Mouse (Mus musculus): ENCODE data around the gene Gnao1. TPM values are rescaled to one million over a fixed set of nuclear protein-coding genes. Genes with fewer than 3 reads are reported as not detected.

Gnao1 gene
- polyA plus RNA-seq, 1 experiment from 2014 or later, result 242 TPM

DNA sequence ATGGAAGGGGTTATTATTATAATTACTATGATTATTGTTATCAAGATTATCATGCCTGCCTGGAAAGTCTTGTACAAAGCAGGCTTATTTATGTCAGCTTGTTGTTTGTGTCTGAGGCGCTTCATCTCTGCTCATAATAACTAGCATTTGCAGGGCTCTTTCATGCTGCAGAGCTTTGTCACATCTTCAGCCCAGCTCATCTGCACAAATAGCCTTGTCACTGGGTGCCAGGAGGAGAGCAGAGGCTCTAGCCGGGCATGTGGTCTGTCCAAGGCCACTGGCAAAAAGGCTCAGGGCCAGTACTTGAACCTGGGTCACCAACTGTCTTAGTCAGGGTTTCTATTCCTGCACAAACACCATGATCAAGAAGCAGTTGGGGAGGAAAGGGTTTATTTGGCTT lies 123.5 kb downstream of the Gnao1 start:
- Histone ChIP-seq H3K27ac (no peak overlapping the region), H3K27me3 (replicated peaks) (no peaks in the 10 kb centered on the region), H3K9ac (no peak overlapping the region), H3K4me2 (no peak overlapping the region), H3K36me3 (replicated peaks) (no peaks in the 10 kb centered on the region), H3K9me3 (no peaks in the 10 kb centered on the region), H3K4me3 (no peak overlapping the region), H3K4me1 (no peaks in the 10 kb centered on the region)
- WGBS, result 82% methylated on average over 2 of the region's 2 CpGs
- no peak for ATAC-seq (replicated peaks)

DNA sequence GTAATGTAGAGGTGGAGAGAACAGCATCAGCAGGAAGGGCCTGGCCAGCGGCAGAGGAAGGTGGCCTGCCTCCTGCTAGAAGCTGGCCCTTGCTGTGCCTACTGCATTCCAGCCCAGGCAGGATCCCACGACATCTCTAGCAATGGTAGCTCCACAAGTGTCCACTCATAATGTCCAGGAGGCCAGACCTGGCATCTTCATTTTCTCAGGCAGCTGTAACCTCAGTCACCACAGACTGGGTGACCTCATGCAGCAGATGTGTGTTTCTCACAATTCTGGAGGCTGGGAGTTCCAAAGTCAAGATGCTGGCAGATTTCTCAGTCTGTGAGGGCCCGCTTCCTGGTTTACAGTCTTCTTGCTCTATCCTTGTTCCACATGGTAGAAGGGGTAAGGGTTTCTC lies 128.4 kb downstream of the Gnao1 start:
- peaks cover 3% of the 10 kb centered on the region; the same call in 1 of the 2 replicates for H3K4me1 ChIP-seq
- H3K27ac ChIP-seq, result no peak overlapping the region
- ATAC-seq (replicated peaks), result no peak
- no peaks in the 10 kb centered on the region for H3K27me3 ChIP-seq (replicated peaks)
- no peak overlapping the region for H3K4me2 ChIP-seq
- no peak overlapping the region for H3K9ac ChIP-seq
- WGBS, result 89% methylated on average over 3 of the region's 3 CpGs
- no peak overlapping the region for H3K4me3 ChIP-seq
- H3K9me3 ChIP-seq, result no peaks in the 10 kb centered on the region
- H3K36me3 ChIP-seq (replicated peaks), result no peaks in the 10 kb centered on the region

DNA sequence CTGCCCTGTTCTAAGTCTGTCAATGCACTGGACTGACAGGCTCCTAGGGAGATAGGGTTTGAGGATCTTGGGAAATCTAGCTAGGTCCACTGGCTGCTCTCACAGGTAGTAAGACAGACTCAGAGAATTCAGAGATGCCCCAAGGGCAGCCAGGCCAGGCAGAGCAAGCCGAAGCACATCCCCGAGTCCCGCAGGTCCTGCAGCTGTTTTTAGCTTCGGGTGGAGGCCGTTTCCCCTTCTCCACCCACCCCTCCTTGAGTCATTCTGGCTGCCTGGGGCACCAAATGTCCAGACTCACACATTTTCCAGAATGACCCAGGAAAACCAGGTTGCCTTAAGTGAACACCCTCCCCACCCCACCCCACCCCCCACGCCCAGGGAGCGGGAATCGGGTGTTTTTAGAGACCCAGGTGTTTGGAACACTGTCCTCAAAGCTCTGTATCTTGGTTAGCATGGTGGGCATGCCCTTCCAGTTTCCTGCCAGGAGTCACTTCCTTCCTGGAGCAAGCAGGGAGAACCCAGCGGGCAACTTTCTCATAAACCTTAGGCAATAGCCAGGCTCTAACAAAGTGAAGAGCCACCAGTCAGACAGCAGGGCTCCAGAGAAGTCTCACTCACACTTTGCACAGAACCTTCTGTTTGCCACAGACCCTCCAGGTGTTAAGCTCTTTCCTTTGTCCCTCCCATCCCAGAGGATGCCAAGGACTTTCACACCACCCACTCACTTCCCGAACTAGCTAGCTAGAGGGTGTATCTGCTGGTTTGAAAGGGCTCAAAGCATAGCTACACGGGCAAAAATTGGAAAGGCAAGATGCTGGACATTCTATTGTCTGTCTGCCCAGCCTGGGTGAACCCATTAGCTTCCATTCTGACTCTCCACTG lies 131.0 kb downstream of the Gnao1 start:
- Histone ChIP-seq H3K27me3 (replicated peaks) (no peaks in the 10 kb centered on the region), H3K4me2 (no peak overlapping the region), H3K27ac (0 out of 2 replicates have a peak overlapping the region, but pooled peaks have one; percentile 34), H3K9me3 (no peaks in the 10 kb centered on the region), H3K9ac (no peak overlapping the region), H3K4me3 (no peak overlapping the region), H3K4me1 (peaks cover 3% of the 10 kb centered on the region; the same call in 1 of the 2 replicates), H3K36me3 (replicated peaks) (peaks cover 13% of the 10 kb centered on the region; the same call in 1 of the 2 replicates)
- WGBS, result 80% methylated on average over 11 of the region's 11 CpGs
- no peak for ATAC-seq (replicated peaks)

DNA sequence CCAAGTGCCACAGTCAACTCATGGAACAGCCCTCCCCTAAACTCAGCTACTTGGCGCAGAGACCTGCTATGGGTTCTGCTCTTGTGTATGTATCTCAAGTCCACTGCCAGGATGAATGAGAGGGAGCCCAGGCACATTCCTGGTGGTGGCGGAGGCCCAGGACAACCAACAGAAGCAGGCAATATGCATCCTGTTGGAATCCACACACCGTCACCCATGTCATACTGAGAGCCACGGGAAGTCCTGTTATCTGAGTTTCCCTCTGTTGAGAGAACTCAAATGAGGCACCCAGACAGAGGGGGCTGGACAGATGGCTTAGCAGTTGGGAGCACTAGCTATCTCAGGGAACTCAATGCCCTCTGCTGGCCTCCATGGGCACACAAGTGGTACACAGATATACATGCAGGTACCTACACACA lies 131.9 kb downstream of the Gnao1 start:
- Histone ChIP-seq H3K27me3 (replicated peaks) (no peaks in the 10 kb centered on the region), H3K4me2 (no peak overlapping the region), H3K9ac (no peak overlapping the region), H3K4me1 (peaks cover 3% of the 10 kb centered on the region; the same call in 1 of the 2 replicates), H3K4me3 (no peak overlapping the region), H3K27ac (0 out of 2 replicates have a peak overlapping the region, but pooled peaks have one; percentile 34), H3K9me3 (no peaks in the 10 kb centered on the region), H3K36me3 (replicated peaks) (peaks cover 18% of the 10 kb centered on the region; the same call in 1 of the 2 replicates)
- 0 out of 2 replicates have a peak, but pooled peaks have one; percentile 41 for ATAC-seq (replicated peaks)
- 73% methylated on average over 4 of the region's 4 CpGs for WGBS

DNA sequence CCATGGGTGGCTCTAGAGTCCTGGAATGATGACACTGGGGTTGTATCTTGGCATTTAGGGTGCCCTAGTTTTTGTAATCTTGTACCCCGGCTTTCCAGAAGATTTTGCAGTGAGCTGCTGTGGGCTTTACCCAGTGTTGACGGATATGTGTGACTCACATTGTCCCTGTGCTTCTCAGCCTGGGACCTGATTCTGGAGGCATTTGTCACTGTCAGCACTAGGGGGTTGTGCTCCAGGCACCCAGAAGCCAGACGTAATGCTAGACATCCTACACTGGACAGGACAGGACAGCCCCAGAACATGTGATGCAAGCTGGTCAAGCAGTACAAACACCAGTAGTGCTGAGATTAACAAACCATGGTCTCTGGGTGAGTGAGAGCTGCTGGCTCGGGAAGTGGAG lies 136.0 kb downstream of the Gnao1 start:
- Histone ChIP-seq H3K27me3 (replicated peaks) (no peaks in the 10 kb centered on the region), H3K4me1 (peaks cover 3% of the 10 kb centered on the region; the same call in 1 of the 2 replicates), H3K4me2 (no peak overlapping the region), H3K36me3 (replicated peaks) (peaks cover 41% of the 10 kb centered on the region; the same call in 1 of the 2 replicates), H3K9ac (no peak overlapping the region), H3K4me3 (no peak overlapping the region), H3K9me3 (no peaks in the 10 kb centered on the region), H3K27ac (no peak overlapping the region)
- WGBS, result 86% methylated on average over 4 of the region's 4 CpGs
- no peak for ATAC-seq (replicated peaks)

DNA sequence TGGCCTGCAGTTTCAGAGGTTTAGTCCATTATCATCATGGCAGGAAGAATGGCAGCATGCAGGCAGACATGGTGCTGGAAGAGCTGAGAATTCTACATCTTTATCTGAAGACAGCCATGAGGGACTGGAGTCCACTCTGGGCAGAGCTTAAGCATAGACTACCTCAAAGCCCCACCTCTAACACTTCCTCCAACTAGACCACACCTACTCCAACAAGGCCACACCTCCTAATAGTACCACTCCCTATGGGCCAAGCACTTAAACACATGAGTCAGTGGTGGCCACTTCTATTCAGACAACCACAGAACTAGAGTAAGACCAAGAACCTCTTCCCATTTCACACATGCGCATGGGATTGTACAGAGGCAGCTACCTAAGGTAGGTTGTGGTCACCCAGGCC lies 136.6 kb downstream of the Gnao1 start:
- Histone ChIP-seq H3K27ac (no peak overlapping the region), H3K4me2 (no peak overlapping the region), H3K36me3 (replicated peaks) (peaks cover 44% of the 10 kb centered on the region; the same call in 1 of the 2 replicates), H3K9me3 (no peaks in the 10 kb centered on the region), H3K9ac (no peak overlapping the region), H3K27me3 (replicated peaks) (no peaks in the 10 kb centered on the region), H3K4me3 (no peak overlapping the region), H3K4me1 (peaks cover 3% of the 10 kb centered on the region; the same call in 1 of the 2 replicates)
- WGBS, result 96% methylated on average over 1 of the region's 1 CpGs
- ATAC-seq (replicated peaks), result no peak

DNA sequence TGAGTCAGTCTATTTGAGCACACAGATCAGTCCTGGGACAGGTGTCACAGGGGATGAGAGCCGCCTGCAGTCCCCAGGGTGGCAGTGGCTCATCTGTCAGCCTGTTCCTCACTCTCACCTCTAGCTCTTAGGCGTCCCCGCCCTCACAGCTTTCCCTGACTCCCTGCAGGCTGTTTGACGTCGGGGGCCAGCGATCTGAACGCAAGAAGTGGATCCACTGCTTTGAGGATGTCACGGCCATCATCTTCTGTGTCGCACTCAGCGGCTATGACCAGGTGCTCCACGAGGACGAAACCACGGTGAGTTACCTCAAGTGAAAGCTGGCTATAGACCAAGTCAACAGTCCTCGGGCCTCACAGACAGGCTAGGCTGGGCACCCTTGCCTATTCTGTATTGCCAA lies 140.4 kb downstream of the Gnao1 start:
- Histone ChIP-seq H3K4me3 (no peak overlapping the region), H3K9me3 (no peaks in the 10 kb centered on the region), H3K27ac (no peak overlapping the region), H3K4me2 (no peak overlapping the region), H3K27me3 (replicated peaks) (no peaks in the 10 kb centered on the region), H3K4me1 (no peaks in the 10 kb centered on the region), H3K9ac (no peak overlapping the region), H3K36me3 (replicated peaks) (peaks cover 62% of the 10 kb centered on the region)
- ATAC-seq (replicated peaks), result no peak
- 88% methylated on average over 14 of the region's 14 CpGs for WGBS

DNA sequence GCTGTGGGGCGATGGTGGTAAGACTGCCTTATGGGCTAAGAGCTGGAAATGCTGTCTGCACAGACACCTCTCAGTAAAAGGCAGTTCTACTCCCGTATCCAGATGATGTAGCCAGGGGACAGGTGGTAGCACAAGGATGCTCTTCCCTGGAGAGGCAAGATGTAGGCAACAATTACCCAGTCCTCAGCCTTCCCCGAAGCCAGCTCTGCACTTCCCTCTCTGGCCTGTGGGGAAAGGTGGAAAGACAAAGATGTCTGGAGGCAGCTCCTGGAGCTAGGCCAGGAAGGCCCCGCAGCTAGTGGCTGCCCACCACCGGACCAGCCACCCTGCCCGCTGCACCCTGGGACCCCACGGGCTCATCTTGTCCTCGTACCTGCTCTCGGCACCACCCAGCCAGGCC lies 142.7 kb downstream of the Gnao1 start:
- Histone ChIP-seq H3K9me3 (no peaks in the 10 kb centered on the region), H3K27me3 (replicated peaks) (no peaks in the 10 kb centered on the region), H3K9ac (no peak overlapping the region), H3K4me2 (no peak overlapping the region), H3K36me3 (replicated peaks) (peaks cover 64% of the 10 kb centered on the region), H3K4me3 (no peak overlapping the region), H3K27ac (no peak overlapping the region), H3K4me1 (no peaks in the 10 kb centered on the region)
- 90% methylated on average over 9 of the region's 9 CpGs for WGBS
- ATAC-seq (replicated peaks), result no peak

DNA sequence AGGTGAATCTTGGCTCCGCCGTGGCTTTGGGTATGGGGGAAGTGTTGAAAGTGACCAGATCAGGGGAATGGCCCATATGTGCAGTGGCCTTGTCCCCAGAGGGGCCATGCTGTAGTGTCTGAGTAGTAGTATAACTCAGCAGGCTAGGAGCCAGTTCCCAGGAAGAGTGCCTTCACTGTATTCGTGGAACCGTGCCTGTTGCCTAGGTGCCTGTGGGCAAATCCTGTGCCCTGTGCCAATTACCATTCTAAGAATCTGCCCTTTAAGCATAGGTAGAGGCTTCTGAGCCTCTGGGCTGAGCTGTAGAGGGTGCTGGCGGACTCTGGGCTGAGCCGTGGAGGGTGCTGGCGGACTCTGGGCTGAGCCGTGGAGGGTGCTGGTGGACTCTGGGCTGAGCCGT lies 148.6 kb downstream of the Gnao1 start:
- Histone ChIP-seq H3K27ac (no peak overlapping the region), H3K9me3 (no peaks in the 10 kb centered on the region), H3K9ac (no peak overlapping the region), H3K4me1 (no peaks in the 10 kb centered on the region), H3K4me2 (no peak overlapping the region), H3K4me3 (no peak overlapping the region), H3K27me3 (replicated peaks) (no peaks in the 10 kb centered on the region), H3K36me3 (replicated peaks) (peaks cover 48% of the 10 kb centered on the region)
- ATAC-seq (replicated peaks), result no peak
- WGBS, result 94% methylated on average over 9 of the region's 9 CpGs

DNA sequence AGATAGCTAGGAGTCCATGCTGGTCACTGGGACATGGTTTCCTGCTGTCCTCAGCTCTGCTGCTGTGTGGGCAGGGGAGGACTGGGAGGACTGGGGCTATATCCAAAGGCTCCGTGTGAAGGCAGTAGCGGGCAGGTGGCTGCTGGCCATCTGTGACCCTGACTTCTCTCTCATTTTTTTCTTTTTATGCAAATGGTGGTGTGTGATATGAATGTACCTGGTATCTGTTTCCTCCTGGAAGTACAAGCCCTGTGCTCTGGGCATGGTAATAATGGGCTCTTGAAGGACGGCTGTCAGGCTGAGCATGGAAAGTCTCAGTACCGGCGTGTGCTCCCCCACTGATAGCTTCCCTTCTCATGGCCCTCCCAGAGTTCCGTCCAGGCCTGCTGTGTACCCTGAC lies 151.1 kb downstream of the Gnao1 start:
- H3K36me3 ChIP-seq (replicated peaks), result peaks cover 45% of the 10 kb centered on the region
- H3K27ac ChIP-seq, result no peak overlapping the region
- ATAC-seq (replicated peaks), result no peak
- no peaks in the 10 kb centered on the region for H3K4me1 ChIP-seq
- H3K4me3 ChIP-seq, result no peak overlapping the region
- WGBS, result 87% methylated on average over 6 of the region's 6 CpGs
- H3K9me3 ChIP-seq, result no peaks in the 10 kb centered on the region
- H3K9ac ChIP-seq, result no peak overlapping the region
- H3K4me2 ChIP-seq, result no peak overlapping the region
- no peaks in the 10 kb centered on the region for H3K27me3 ChIP-seq (replicated peaks)

DNA sequence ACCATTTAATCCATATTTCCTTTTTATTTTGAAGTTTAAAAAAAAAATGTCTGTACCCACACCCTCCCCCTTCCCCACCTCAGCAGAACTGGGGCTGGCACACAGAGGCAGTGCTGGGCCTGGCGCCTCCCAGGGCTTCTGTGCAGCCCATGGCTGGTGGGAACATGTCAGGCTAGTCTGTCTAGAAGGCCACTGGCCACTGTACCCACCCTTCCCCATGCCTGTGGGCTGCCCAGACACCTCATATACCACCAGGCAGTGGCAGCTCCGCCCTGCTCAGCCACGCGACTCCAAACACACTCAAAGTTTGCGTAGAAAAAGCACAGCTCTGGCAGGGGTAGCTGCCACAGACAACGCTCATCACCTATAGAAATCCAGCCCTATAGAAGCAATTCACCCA lies 158.5 kb downstream of the Gnao1 start:
- 0 out of 2 replicates have a peak, but pooled peaks have one; percentile 22 for ATAC-seq (replicated peaks)
- Histone ChIP-seq H3K4me3 (no peak overlapping the region), H3K9ac (no peak overlapping the region), H3K36me3 (replicated peaks) (peaks cover 48% of the 10 kb centered on the region), H3K4me1 (no peaks in the 10 kb centered on the region), H3K27me3 (replicated peaks) (no peaks in the 10 kb centered on the region), H3K4me2 (no peak overlapping the region), H3K9me3 (no peaks in the 10 kb centered on the region), H3K27ac (peak overlapping the region; percentile 12; the same call in 1 of the 2 replicates)
- WGBS, result 87% methylated on average over 6 of the region's 6 CpGs

DNA sequence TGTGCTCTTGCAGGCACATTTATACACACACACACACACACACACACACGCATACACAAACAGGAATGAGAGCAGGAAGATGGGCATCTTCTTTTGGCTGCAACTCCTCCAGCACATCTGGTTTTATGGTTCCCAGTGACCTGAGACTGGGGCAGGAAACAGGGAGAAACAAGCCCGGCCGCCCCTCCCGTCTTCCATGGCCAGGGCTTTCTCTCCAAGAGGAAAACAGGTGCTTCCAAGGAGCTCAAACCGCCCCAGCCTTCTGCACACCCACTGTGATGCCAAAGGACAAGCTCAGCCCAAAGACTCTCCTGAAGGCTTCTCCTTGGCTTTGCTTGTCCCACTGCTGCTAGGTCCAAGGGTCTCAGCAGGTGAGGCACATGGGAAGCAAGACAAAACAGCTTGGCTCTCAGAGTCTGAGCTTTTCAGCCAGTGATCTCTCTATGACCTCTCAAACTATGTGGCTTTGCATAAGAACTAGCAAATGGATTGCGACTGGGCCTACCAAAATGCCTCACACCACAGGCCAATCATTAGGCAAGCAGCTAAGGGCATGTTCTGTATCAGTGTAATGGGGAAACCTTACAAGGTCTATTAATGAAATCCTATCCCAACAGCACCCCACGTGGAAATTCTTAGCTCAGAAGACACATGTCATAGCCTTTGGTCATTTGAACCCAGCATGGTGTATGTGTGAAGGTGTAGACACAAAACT lies 160.0 kb downstream of the Gnao1 start:
- Histone ChIP-seq H3K9me3 (no peaks in the 10 kb centered on the region), H3K4me1 (no peaks in the 10 kb centered on the region), H3K27me3 (replicated peaks) (no peaks in the 10 kb centered on the region), H3K9ac (no peak overlapping the region), H3K36me3 (replicated peaks) (peaks cover 51% of the 10 kb centered on the region), H3K4me2 (no peak overlapping the region), H3K4me3 (no peak overlapping the region), H3K27ac (peak overlapping the region; percentile 48; the same call in 1 of the 2 replicates)
- WGBS, result 84% methylated on average over 7 of the region's 7 CpGs
- no peak for ATAC-seq (replicated peaks)

Data from midbrain, embryonic 15.5 days (tissue).